Mouse (Mus musculus) MEL-GATA-1-ER (cell line): ENCODE results near the gene Mapk13.

ENCODE experiments used
- DNase-seq: peaks from one replicate; pipeline ENCODE4 v3.0.0-alpha.2; 2012; ENCODE audit warnings: low read depth; ENCODE audit errors: extremely low read depth

Gene Mapk13

DNA sequence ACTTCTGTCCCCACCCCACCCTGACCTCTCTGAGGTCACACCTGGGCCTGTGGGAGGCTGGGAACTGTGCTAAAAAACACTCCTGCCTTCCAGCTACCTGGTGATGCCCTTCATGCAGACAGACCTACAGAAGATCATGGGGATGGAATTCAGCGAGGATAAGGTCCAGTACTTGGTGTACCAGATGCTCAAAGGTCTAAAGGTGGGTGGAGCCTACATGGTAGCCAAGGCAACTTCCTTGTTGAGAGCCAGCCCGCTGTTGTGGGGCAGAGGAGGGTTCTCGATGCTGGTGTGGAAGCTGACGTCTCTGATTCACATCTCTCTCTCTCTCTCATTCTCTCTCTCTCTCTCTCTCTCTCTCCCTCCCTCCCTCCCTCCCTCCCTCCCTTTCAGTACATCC is 6.1 kb downstream of the Mapk13 start:
- DNase-seq, result no peak

- no peak for DNase-seq
Observed at GRCm38 (mm10) chr17:28776817-28777216, 7.7 kb downstream of the Mapk13 start.

DNA sequence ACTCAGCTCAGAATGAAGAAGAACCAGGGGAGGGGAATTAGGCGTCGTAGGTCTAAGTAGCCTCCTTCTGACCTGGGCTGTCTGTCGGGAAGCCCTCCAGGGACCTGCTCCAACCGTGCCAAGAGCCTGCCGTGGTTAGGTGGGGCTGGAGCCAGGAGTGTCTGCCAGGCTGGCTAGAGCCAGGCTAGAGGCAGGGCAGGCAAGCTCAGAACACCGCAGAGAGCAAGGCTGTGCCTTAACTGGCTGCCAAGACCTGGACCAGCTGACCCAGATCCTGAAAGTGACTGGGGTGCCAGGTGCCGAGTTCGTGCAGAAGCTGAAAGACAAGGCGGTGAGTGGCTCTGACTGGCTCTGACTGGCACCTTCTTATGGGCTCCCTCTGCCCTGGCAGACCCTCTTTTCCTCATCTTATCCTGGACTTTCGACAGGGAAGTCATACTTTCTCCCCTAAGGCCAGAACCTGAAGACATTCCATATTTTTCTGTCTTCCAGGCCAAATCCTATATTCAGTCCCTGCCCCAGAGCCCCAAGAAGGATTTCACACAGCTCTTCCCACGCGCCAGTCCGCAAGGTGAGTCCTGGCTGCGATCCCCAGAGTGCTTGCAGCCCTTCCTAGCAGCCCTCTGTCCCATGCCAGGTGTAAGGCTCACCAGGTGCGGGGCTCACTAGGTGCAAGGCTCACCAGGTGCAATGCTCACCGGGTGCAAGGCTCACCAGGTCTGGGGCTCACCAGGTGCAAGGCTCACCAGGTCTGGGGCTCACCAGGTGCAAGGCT is 8.3 kb downstream of the Mapk13 start:
- no peak for DNase-seq

GRCm38 (mm10) chr17:28779735-28780134 is 10.6 kb downstream of the Mapk13 start:
- DNase-seq, result no peak

GRCm38 (mm10) chr17:28780836-28781235 is 11.7 kb downstream of the Mapk13 start:
- no peak for DNase-seq

DNA sequence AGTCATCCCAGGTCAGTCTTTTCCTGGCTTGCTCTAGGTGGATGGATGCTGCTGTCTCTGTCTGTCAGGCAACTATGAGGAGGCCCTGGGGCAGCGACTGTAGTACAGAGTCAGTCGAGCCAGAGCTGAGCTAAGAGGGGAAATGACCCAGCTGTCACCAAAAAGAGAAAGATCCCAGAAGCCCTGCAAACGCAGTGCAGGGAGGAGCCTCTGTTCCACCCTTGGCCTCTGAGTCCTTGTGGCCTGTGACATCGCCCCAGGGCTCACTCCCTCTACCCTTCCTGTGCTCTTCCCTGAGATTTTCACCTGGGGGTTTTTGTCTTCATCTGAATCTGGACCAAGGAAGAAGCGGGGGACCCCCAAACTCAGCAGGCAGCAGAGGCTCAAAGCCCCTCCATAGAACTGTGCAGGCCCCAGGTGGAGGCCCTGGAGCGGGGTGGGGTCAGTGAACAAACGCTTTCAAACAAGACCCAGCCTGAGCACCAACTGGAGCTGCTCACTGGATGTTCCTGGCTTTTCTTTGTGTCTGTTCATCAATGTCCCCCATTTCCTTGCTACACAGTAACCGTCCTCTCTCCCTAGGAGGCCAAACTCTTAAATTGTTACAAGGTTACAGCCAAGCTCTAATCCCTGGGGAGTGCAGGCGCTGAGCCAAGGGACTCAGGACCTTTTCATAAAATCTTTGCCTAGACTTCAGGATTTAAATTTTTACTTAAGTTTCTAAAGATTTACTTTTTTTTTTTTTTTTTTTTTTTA is 12.4 kb downstream of the Mapk13 start:
- DNase-seq, result no peak

- DNase-seq, result no peak
Observed at GRCm38 (mm10) chr17:28785036-28785435, 15.9 kb downstream of the Mapk13 start.

DNA sequence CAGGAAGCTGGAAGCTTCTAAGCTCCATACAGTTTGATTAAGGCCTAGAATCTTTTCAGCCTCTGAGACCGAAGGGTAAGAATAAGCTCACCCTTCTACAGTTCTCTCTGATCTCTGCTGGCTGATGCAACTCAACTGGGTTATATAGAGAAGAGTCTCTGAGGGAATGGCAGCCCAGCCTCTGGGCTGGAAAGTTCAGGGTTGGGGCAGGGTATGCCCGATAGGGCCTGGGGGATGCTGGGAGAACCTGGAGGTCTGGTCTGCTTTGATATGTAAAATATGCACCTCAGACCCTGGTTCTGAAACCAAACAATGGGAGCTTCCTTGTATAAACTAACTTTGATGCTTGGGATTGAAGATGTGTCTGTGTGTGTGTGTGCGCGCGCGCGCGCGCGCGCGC is 18.4 kb downstream of the Mapk13 start:
- DNase-seq, result no peak

DNA sequence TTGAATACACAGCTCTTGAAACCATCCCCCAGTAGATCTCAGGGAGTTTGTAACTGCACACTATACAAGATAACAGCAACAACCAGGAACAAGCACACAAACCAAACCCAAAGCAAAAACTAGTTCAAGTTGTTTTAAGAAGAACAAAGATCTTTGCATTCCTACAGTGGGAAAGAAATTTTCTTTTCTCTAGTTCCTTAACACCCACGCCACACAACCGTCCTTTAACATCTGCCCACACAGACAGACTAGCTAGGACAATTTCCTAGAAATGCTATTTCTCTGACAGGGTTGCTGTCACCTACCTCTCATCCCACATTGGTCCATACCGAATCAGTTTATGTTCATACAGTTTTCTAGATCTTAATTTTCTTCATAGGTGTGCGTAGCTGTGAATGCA is 27.9 kb downstream of the Mapk13 start:
- no peak for DNase-seq

GRCm38 (mm10) chr17:28799291-28800160 is 30.4 kb downstream of the Mapk13 start:
- peak; percentile 27 for DNase-seq

- peak; percentile 10 for DNase-seq
Observed at GRCm38 (mm10) chr17:28800281-28800670, 31.2 kb downstream of the Mapk13 start.

DNA sequence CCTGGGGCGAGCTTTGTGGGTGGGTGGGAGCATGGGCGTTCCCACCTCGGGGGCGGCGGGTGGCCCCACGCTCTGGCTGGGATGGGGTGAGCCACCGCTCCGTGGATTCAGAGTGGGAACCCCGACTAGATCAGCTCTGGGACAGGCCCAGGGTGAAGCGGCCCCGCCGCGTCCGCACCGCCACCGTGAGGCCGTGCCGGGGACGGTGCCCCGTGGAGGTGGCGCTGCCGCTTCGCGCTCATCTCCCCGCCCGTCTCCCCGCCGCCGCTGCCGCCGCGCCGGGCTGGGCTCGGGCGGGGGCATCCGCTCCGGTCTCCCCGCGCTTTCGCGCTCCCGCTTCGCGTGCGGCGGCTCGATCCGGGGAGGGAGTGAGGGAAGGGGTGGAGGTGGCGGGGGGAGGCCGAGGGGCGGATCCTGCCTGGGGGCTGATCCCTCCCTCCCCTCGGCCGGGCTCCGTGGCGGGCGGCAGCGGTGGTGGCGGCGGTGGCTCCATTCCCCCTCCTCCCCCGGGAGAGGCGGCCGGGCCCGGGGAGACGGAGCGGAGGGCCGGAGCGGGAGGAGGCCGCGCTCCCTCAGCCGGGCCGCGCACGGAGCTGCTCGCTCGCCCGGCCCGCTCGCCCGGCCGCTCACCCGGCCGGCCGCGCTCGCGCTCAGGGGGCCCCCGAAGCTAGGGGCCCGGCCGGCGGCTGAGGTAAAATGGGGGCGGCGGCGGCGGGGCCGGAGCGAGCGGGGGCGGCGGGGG is 31.7 kb downstream of the Mapk13 start, which contains the start of gene Brpf3:
Gene Brpf3, plus strand, starts transcription at position 420 of the 742 bp plus-strand sequence.
- DNase-seq, result peak; percentile 5

DNA sequence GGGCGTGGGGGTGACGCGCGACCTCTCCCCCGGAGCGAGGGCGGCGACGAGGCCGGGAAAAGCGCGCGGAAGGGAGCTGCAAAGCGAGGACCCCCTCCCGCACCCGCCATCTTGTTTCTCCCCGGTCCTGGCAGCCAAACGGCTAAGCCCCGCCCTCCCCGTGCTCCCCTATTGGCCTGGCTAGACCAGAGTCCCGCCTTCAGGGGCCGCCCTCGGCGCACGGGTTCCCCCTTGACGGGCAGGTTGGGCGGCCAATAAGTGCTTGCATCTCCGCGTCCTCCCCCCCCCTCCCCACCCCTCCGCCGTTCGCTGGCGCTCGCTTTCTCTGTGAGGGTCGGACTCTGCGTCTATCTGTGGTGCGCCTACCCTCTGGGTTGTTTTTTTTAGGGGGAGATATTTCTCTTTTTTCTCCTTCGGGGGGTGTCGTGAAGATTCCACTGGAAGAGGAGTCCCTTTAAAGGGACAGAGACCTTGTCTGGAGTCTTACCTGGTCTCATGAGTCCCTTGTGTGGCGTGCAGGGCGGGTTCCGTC is 32.4 kb downstream of the Mapk13 start:
- peak; percentile 85 for DNase-seq

GRCm38 (mm10) chr17:28802006-28802481 is 32.9 kb downstream of the Mapk13 start:
- DNase-seq, result peak; percentile 33

DNA sequence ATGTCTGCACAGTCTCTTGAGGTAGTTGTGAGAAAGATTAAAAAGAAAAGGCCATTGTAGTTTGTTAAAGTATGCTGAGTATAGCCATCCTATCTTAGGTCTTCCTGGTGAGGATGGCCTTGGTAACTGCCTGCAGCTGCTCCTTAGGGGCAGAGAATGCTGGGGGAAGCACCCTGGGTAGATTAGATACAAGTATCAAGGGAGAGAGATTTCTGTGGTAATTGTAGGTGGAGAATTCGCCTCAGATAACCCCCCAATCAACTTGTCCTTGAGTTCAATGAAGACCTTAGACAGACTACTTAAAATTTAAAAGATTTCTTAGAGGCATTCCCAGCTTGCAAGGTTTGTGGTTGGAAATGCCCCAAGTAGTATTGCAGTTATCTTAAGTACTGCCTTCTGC is 34.2 kb downstream of the Mapk13 start:
- DNase-seq, result peak; percentile 15

DNA sequence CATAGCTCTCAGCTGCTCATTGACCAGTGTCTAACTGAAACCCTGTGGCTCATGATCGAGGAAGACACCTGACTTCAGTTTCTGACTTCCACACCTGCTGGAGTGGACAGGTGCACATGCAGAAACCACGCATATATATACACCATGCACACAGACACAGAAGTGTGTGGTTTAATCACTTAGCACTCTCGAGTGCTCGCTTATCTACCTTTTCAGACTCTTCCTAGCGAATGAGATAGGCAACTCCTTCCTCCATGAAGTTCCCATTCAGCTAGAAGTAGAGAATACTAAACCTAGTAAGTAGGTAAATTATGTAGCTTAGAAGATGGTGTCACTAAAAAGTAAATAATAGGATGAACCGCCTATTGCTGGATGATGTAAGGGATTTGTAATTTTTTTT is 35.9 kb downstream of the Mapk13 start:
- DNase-seq, result no peak

- no peak for DNase-seq
Observed at GRCm38 (mm10) chr17:28806770-28807169, 37.7 kb downstream of the Mapk13 start.

GRCm38 (mm10) chr17:28808714-28809113 is 39.6 kb downstream of the Mapk13 start:
- DNase-seq, result no peak

- no peak for DNase-seq
Observed at GRCm38 (mm10) chr17:28809175-28809831, 40.2 kb downstream of the Mapk13 start.

DNA sequence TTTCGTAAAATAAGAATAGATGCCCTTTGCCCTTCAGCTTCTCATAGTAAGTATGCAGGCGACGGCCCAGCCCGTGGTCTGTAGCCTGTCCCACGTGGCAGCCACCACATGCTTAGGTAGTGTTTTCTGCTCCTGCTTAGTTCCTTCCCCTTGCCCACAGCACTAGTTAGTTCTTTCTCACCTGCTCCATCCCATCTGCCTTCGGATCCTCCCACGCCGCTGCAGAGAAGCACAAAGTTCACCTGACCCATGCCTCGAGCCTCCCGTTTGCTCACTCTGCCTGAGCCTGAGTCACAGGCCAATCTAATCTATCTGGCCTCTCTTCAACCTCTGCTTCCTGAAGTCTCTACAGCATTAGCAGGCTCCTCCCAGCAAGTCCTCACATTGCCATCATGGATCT is 43.2 kb downstream of the Mapk13 start:
- DNase-seq, result no peak
